Mouse (Mus musculus): ENCODE measurements around the gene Pex5. TPM values are rescaled to one million over a fixed set of nuclear protein-coding genes. Genes with fewer than 3 reads are reported as not detected.

The Pex5 gene
- total RNA-seq, 1 experiment: 35.7 TPM

DNA sequence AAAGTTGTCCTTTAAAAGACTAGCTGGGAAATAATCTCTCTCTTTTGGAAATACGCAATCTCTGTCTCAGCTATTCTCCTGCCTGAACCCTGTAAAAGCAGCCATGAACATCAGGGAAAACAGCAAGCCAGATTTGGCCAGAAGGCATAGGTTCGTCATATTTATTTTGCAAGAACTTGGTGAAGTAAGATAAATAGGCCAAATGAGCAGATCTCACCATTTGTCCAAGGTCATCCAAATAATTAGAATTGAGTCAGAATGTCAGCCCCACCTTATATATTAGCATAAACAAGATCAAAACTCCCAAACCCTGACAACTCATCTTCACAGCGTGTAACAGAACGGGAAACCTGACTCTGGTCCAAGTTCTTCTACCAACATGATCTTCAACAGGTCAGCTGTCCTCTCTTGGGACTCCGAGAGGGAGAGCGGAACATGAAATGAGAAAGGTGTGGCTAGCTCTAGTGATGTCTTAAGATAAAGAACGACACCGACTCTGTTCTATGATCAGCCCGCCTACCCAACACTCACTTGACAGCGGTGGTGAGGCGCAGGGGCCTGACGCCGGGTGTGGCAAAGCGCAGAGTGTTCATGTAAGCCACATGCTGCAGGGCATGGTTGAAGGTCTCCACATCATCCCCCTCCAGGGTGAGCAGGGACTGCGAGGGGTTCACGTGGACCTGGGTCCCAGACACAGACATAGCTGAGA, 34.2 kb upstream of the Pex5 start:
- DNase-seq (ENCODE audit: low read depth, low spot score): no peak
- peaks cover 5 to 12% of the 10 kb centered on the region in 2 experiments for H3K4me1 ChIP-seq (ENCODE audit: control insufficient read depth in 2 of 2, insufficient read depth in 2 of 2, low read length in 2 of 2, poor library complexity in 1 of 2)
- H3K27ac ChIP-seq (ENCODE audit: insufficient read depth, low read depth, low read length, poor library complexity, severe bottlenecking): no peak overlapping the region; the same call in 1 of the 2 replicates
- TF ChIP-seq ZC3H11A (IDR thresholded peaks at IDR 0.05; ENCODE audit: borderline replicate concordance, low read depth, low read length) (no peak), MAFK (IDR thresholded peaks at IDR 0.05; ENCODE audit: insufficient read depth, low read depth, low read length) (no peak), HCFC1 (IDR thresholded peaks at IDR 0.05; ENCODE audit: borderline replicate concordance, insufficient read depth, low read length) (no peak), CHD2 (IDR thresholded peaks at IDR 0.05; ENCODE audit: low read depth, low read length) (no peak), ZNF384 (IDR thresholded peaks at IDR 0.05; ENCODE audit: low read depth, low read length) (no peak)
- H3K9ac ChIP-seq (ENCODE audit: insufficient read depth, low read depth, low read length, poor library complexity, severe bottlenecking): peak overlapping the region; percentile 58; the same call in 1 of the 2 replicates
- no peaks in the 10 kb centered on the region for H3K36me3 ChIP-seq (ENCODE audit: control insufficient read depth, insufficient read depth, low read length, poor library complexity, severe bottlenecking)
- H3K9me3 ChIP-seq (ENCODE audit: control insufficient read depth, insufficient read depth, low read depth, low read length): no peaks in the 10 kb centered on the region
- H3K4me3 ChIP-seq (ENCODE audit: insufficient read depth in 1 of 2, low read depth in 1 of 2, low read length in 2 of 2, poor library complexity in 1 of 2, severe bottlenecking in 1 of 2): peak overlapping the region; percentile 23 to 43; a peak in 3 of 4 replicates
- in situ Hi-C loops (cut with MboI; ENCODE audit: low sequenced_read_pairs in 2 of 2, unreplicated experiment in 2 of 2): no loop called here

DNA sequence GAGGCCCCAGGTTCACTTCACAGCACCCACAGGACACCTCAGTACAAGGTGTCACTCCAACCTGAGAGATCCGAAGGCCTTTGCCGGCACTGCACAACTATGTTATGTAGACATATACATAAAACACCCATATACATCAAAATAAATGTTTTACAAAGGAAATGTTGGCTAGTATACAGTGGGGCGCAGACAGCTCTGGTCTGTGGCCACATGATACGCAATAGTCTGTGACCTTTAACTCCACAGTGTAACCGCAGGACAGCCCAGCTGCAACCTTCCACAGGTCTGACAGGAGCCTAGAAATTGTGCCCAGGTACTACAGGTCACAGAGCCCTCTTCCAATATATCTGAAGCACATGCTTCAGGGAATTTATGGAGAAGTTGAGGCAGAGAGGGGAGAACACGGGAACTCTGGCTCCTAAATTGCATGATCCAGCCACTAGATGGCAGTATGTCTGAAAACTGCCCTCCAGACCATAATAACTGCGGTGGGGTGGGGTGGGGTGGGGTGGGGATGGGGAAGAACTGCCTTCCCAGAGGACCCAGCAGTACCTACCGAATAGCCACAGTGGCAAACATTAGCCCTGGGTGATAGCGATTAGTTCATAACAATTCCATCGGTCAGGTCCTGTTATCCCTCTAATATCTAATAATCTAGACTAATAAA, 33.5 kb upstream of the Pex5 start:
- H3K9me3 ChIP-seq (ENCODE audit: control insufficient read depth, insufficient read depth, low read depth, low read length): no peaks in the 10 kb centered on the region
- TF ChIP-seq HCFC1 (IDR thresholded peaks at IDR 0.05; ENCODE audit: borderline replicate concordance, insufficient read depth, low read length) (no peak), MAFK (IDR thresholded peaks at IDR 0.05; ENCODE audit: insufficient read depth, low read depth, low read length) (no peak), CHD2 (IDR thresholded peaks at IDR 0.05; ENCODE audit: low read depth, low read length) (no peak), ZNF384 (IDR thresholded peaks at IDR 0.05; ENCODE audit: low read depth, low read length) (no peak), ZC3H11A (IDR thresholded peaks at IDR 0.05; ENCODE audit: borderline replicate concordance, low read depth, low read length) (no peak)
- no peak overlapping the region for H3K27ac ChIP-seq (ENCODE audit: insufficient read depth, low read depth, low read length, poor library complexity, severe bottlenecking)
- H3K4me3 ChIP-seq (ENCODE audit: insufficient read depth in 1 of 2, low read depth in 1 of 2, low read length in 2 of 2, poor library complexity in 1 of 2, severe bottlenecking in 1 of 2): no peak overlapping the region; a peak in 1 of 4 replicates
- H3K36me3 ChIP-seq (ENCODE audit: control insufficient read depth, insufficient read depth, low read length, poor library complexity, severe bottlenecking): no peaks in the 10 kb centered on the region
- peaks cover 5 to 13% of the 10 kb centered on the region in 2 experiments for H3K4me1 ChIP-seq (ENCODE audit: control insufficient read depth in 2 of 2, insufficient read depth in 2 of 2, low read length in 2 of 2, poor library complexity in 1 of 2)
- H3K9ac ChIP-seq (ENCODE audit: insufficient read depth, low read depth, low read length, poor library complexity, severe bottlenecking): no peak overlapping the region
- in situ Hi-C loops (cut with MboI; ENCODE audit: low sequenced_read_pairs in 2 of 2, unreplicated experiment in 2 of 2): no loop called here
- DNase-seq (ENCODE audit: low read depth, low spot score): no peak

DNA sequence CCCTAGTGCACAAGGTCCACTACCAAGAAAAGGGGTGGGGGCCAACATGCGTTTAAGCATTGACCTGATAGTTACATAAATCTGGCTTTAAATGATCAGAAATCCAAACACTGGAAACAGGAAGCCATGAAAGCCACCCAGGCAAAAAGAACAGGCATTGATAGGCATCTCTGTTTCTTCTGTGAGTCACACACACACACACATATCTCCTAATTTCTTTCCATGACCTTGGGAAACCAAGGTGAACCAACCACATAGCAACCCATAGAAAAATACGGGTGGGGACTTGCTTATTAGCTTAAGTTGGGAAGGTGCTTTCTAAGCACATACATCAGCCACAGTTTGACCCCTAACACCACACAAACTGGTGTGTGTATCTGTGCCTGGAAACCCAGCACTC, 32.5 kb upstream of the Pex5 start:
- no peak overlapping the region for H3K4me3 ChIP-seq (ENCODE audit: insufficient read depth in 1 of 2, low read depth in 1 of 2, low read length in 2 of 2, poor library complexity in 1 of 2, severe bottlenecking in 1 of 2)
- peaks cover 5 to 13% of the 10 kb centered on the region in 2 experiments for H3K4me1 ChIP-seq (ENCODE audit: control insufficient read depth in 2 of 2, insufficient read depth in 2 of 2, low read length in 2 of 2, poor library complexity in 1 of 2)
- no peak overlapping the region for H3K9ac ChIP-seq (ENCODE audit: insufficient read depth, low read depth, low read length, poor library complexity, severe bottlenecking)
- TF ChIP-seq ZNF384 (IDR thresholded peaks at IDR 0.05; ENCODE audit: low read depth, low read length) (no peak), ZC3H11A (IDR thresholded peaks at IDR 0.05; ENCODE audit: borderline replicate concordance, low read depth, low read length) (no peak), HCFC1 (IDR thresholded peaks at IDR 0.05; ENCODE audit: borderline replicate concordance, insufficient read depth, low read length) (no peak), CHD2 (IDR thresholded peaks at IDR 0.05; ENCODE audit: low read depth, low read length) (no peak), MAFK (IDR thresholded peaks at IDR 0.05; ENCODE audit: insufficient read depth, low read depth, low read length) (no peak)
- in situ Hi-C loops (cut with MboI; ENCODE audit: low sequenced_read_pairs in 2 of 2, unreplicated experiment in 2 of 2): no loop called here
- H3K9me3 ChIP-seq (ENCODE audit: control insufficient read depth, insufficient read depth, low read depth, low read length): no peaks in the 10 kb centered on the region
- DNase-seq (ENCODE audit: low read depth, low spot score): no peak
- no peak overlapping the region for H3K27ac ChIP-seq (ENCODE audit: insufficient read depth, low read depth, low read length, poor library complexity, severe bottlenecking)
- no peaks in the 10 kb centered on the region for H3K36me3 ChIP-seq (ENCODE audit: control insufficient read depth, insufficient read depth, low read length, poor library complexity, severe bottlenecking)

DNA sequence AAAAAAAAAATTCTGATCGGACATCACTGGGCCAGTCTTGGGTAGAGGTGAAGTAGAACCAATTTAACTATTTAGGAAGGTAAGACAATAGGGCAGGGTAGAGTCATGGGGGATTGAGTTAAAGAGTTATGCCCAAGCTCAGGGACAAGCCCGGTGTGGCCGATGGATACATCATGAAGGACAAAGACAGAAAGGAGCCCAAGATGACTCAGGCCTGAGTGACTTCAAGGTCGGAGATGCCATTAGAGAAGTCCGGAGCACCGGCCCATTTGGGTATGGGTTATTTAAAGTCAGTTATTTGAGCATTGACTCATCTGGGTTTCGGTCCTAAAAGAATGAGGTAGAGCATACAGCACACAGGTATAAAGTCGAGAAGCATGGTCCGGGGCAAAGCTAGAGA, 31.6 kb upstream of the Pex5 start:
- in situ Hi-C loops (cut with MboI; ENCODE audit: low sequenced_read_pairs in 2 of 2, unreplicated experiment in 2 of 2): no loop called here
- no peak for DNase-seq (ENCODE audit: low read depth, low spot score)
- TF ChIP-seq CHD2 (IDR thresholded peaks at IDR 0.05; ENCODE audit: low read depth, low read length) (no peak), ZC3H11A (IDR thresholded peaks at IDR 0.05; ENCODE audit: borderline replicate concordance, low read depth, low read length) (no peak), MAFK (IDR thresholded peaks at IDR 0.05; ENCODE audit: insufficient read depth, low read depth, low read length) (no peak), HCFC1 (IDR thresholded peaks at IDR 0.05; ENCODE audit: borderline replicate concordance, insufficient read depth, low read length) (no peak), ZNF384 (IDR thresholded peaks at IDR 0.05; ENCODE audit: low read depth, low read length) (no peak)

More for the DNA sequence above, 31.6 kb upstream of the Pex5 start:
- Histone ChIP-seq H3K4me1 (ENCODE audit: control insufficient read depth in 2 of 2, insufficient read depth in 2 of 2, low read length in 2 of 2, poor library complexity in 1 of 2) (peaks cover 5 to 10% of the 10 kb centered on the region in 2 experiments), H3K4me3 (ENCODE audit: insufficient read depth in 1 of 2, low read depth in 1 of 2, low read length in 2 of 2, poor library complexity in 1 of 2, severe bottlenecking in 1 of 2) (no peak overlapping the region), H3K27ac (ENCODE audit: insufficient read depth, low read depth, low read length, poor library complexity, severe bottlenecking) (no peak overlapping the region), H3K9ac (ENCODE audit: insufficient read depth, low read depth, low read length, poor library complexity, severe bottlenecking) (no peak overlapping the region), H3K9me3 (ENCODE audit: control insufficient read depth, insufficient read depth, low read depth, low read length) (no peaks in the 10 kb centered on the region), H3K36me3 (ENCODE audit: control insufficient read depth, insufficient read depth, low read length, poor library complexity, severe bottlenecking) (no peaks in the 10 kb centered on the region)

All from ES-E14 (cell line).